Mouse (Mus musculus) adrenal gland (tissue): Measurements from ENCODE around the gene Eng.

Experiments
- intact Hi-C: fragments of 180-260 bp; cut with DNase I; formaldehyde crosslinking; loops from one replicate; pipeline ENCODE4 v1.15.1; 2025
- long read RNA-seq, 2 experiments: library from polyadenylated mRNA; unstranded; transcript quantifications; one replicate each; pipeline ENCODE4 v2.0.0; 2020; ENCODE audit warnings: borderline replicate concordance in 1 of 2; ENCODE audit not compliant: insufficient replicate concordance in 1 of 2

Eng gene
- long read RNA-seq, experiment 1, transcript Eng-201 (15 exons, 3,422 nt) = major isoform, 20 of 41 reads
- long read RNA-seq, experiment 1, transcript Eng-205 (15 exons, 3,403 nt) = minor isoform, 9 of 41 reads
- long read RNA-seq, experiment 1, partial matches to known transcripts = 10 of 41 reads
- long read RNA-seq, experiment 1, other reads (novel, unspliced or antisense) = 2 of 41 reads
- long read RNA-seq, experiment 2, transcript Eng-201 (15 exons, 3,422 nt) = major isoform, 26 of 54 reads
- long read RNA-seq, experiment 2, transcript Eng-205 (15 exons, 3,403 nt) = minor isoform, 6 of 54 reads
- long read RNA-seq, experiment 2, partial matches to known transcripts = 11 of 54 reads
- long read RNA-seq, experiment 2, other reads (novel, unspliced or antisense) = 11 of 54 reads

- intact Hi-C loops = no loop called here
These were observed at the start of gene Eng for GRCm38 (mm10) chr2:32646379-32647056. TSS of gene Eng (plus strand) at chr2:32646595.

- intact Hi-C loops = no loop called here
These were observed 49.7 kb upstream of the Eng start for GRCm38 (mm10) chr2:32596725-32597124.

GRCm38 (mm10) chr2:32597248-32597647 is 49.1 kb upstream of the Eng start:
- intact Hi-C loops = no loop called here

GRCm38 (mm10) chr2:32597699-32598098 is 48.7 kb upstream of the Eng start:
- intact Hi-C loops = no loop called here

GRCm38 (mm10) chr2:32598506-32598905 is 47.9 kb upstream of the Eng start:
- intact Hi-C loops = no loop called here

GRCm38 (mm10) chr2:32599409-32599808 is 47.0 kb upstream of the Eng start, which contains the start of gene St6galnac6:
TSS of gene St6galnac6 (plus strand) at chr2:32599709.
- intact Hi-C loops = no loop called here

- intact Hi-C loops = loop anchor here (2.0 kb wide), 1 partner anchor 19 kb away; no protein-coding TSS in a partner anchor
These were observed 44.9 kb upstream of the Eng start for GRCm38 (mm10) chr2:32601417-32602065.

- intact Hi-C loops = loop anchor here (2.0 kb wide), 1 partner anchor 20 kb away; no protein-coding TSS in a partner anchor
These were observed 43.8 kb upstream of the Eng start for GRCm38 (mm10) chr2:32602600-32603054.

- intact Hi-C loops = no loop called here
These were observed 41.8 kb upstream of the Eng start for GRCm38 (mm10) chr2:32604631-32605030.

- intact Hi-C loops = no loop called here
These were observed 39.9 kb upstream of the Eng start for GRCm38 (mm10) chr2:32606161-32607142.

- intact Hi-C loops = no loop called here
These were observed 39.0 kb upstream of the Eng start for GRCm38 (mm10) chr2:32607262-32607947.

GRCm38 (mm10) chr2:32608141-32608777 is 38.1 kb upstream of the Eng start:
- intact Hi-C loops = no loop called here

- intact Hi-C loops = no loop called here
These were observed 37.5 kb upstream of the Eng start for GRCm38 (mm10) chr2:32608778-32609435.

GRCm38 (mm10) chr2:32610610-32611229 is 35.7 kb upstream of the Eng start:
- intact Hi-C loops = loop anchor here (5.0 kb wide), 1 partner anchor 33 kb away; the partner anchor contains the start of gene 9430097D07Rik

- intact Hi-C loops = loop anchor here (5.0 kb wide), 1 partner anchor 35 kb away; the partner anchor contains the start of gene 9430097D07Rik
These were observed 34.1 kb upstream of the Eng start for GRCm38 (mm10) chr2:32612274-32612673.

GRCm38 (mm10) chr2:32617109-32617508 is 29.3 kb upstream of the Eng start:
- intact Hi-C loops = no loop called here

- intact Hi-C loops = no loop called here
These were observed 28.8 kb upstream of the Eng start for GRCm38 (mm10) chr2:32617601-32618000.

- intact Hi-C loops = no loop called here
These were observed 28.3 kb upstream of the Eng start for GRCm38 (mm10) chr2:32618051-32618450.
